Mouse (Mus musculus) gastrocnemius, postnatal 25 days (tissue): ENCODE results near the gene Ldlrad1. TPM values are rescaled to one million over a fixed set of nuclear protein-coding genes. Genes with fewer than 3 reads are reported as not detected.

ENCODE experiments used
- DNase-seq: peaks from one replicate; pipeline ENCODE4 v3.0.0; 2022
- total RNA-seq, 2 experiments: library from RNA; stranded (reverse); gene quantifications; 1 replicate in 1 of 2; 2 replicates in 1 of 2; pipeline ENCODE4 v1.2.3; 2021

Gene Ldlrad1
- total RNA-seq, 2 experiments from 2014 or later = not detected

DNA sequence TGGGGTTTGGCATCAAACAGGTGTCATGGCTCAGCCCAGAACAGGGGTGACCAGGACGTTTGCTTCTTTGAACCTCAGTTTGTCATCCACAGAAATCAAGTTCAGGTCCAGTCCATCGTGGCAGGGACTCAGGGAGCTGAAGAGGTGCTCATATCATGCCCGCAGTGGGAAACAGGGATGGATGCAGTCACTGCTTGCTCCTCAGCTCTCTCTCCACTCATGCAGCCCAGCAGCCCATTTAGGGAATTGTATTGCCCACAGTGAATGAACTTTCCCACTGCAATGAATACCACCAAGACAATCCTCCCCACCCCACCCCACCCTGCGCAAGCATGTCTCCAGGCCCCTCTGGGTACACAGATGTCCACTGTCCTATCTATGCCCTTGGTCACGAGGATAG lies 3.0 kb downstream of the Ldlrad1 start:
- no peak for DNase-seq

DNA sequence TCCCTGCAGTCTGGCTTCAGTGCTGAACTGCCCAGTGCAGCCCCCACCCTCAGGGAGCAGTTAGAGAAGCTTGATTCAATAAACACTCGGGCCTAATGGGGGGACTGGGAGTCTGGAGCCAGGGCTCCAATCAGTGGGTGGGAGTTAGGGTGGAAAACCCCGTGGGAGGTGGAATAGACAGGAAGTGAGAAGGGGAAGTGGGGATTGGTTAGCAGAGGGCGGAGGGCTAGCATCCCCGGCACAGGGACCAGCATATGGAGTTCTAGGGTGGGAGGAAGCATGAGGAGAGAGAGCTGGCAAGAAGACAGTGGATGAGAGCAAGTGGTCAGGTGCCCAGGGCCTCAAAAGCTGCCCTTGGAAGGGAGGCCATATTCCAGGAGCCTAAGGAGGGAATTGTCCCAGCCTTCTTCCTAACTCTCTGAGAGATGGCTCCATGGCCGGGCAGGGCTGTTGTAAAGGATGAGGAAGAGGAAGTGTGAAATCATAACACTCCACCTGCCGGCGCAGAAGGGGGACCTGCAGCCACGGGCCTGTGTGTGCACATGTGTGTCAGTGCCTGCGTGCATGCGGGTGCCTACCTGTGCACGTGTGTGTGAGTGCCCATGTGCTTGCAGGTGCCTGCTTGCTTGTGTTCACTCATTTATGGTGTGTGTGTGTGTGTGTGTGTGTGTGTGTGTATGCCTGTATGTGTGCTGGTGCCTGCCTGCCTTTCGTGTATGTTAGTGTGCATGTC lies 4.5 kb downstream of the Ldlrad1 start:
- DNase-seq = no peak

DNA sequence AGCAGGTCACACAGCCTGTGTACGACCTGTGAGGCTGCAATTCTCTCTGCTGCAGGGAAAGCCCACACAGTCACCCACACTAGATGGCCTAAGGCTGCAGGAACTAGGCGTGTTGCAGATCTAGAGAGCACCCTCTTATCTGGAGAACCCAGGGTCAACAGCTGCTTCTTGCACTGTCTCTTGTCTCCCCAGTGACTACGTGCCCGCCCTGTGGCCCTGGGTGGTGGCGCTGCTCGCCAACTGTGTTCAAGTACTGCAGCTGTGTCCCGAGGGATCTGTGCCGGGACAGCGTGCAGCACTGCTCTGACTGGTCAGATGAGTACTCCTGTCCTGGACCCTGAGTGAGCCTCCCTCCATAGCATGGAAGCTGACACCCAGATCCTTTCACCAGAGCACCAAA lies 8.6 kb downstream of the Ldlrad1 start:
- no peak for DNase-seq

DNA sequence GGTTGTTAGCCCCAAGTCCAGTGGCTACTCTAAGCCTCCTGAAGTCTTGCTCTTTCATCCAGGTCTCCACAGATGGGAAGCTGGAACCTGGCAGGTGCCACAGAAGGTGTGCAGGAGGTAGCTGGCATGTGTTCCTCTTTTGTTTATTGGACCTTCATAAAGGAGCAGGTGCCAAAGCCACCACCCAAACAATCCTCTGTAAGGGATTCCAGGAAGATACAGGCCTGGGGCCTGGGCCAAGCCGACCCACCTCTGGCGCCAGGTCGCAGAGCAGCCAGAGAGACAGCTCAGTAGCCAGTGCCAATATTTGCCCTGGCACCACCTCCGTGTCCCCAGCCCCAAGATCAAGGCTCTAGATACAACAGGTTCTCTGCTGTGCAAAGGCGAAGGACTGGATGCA lies 12.5 kb downstream of the Ldlrad1 start:
- DNase-seq = no peak

DNA sequence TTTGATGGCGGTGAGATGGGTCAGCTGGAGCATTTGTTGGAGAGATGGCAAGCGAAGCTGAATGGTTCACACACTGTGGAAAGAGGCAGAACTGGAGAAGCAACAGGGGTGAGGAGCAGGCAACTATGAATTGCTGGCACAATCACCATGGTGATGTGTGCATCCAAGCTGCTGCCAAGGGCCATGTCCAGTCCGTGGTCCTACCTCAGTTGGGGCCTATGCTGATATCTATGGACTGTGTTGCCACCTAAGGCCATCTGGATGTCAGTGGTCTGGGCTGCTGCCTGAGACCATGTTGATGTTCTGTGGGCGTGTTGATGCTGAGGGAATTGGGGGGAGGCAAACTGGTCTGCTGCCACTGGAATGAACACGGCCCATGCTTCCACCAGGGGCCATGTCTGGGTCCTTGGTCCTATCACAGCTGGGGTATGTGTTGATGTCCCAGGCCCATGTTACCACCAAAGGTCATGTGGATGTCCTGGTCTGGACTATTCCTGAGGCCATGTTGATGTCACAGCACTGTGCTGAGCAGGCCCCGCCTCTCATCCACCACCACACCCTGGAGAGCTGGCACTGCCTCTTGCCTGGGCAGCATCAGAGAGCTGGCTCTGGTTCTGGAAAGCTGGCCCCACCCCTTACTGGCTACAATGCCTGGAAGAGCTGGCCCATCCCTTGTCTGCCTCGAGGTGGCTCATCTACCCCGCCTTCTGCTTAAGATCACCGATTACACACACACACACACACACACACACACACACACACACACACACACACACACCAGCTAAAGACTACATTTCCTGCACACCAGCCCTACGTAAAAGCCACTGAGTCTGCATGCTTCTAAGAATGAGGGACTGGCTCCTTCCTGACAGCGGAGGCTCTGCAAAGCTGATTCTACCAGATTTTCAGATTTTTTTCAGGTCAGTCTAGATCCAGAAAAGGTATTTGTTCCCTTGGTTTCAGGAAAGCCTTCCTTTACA lies 14.5 kb downstream of the Ldlrad1 start:
- DNase-seq = peak; percentile 61

DNA sequence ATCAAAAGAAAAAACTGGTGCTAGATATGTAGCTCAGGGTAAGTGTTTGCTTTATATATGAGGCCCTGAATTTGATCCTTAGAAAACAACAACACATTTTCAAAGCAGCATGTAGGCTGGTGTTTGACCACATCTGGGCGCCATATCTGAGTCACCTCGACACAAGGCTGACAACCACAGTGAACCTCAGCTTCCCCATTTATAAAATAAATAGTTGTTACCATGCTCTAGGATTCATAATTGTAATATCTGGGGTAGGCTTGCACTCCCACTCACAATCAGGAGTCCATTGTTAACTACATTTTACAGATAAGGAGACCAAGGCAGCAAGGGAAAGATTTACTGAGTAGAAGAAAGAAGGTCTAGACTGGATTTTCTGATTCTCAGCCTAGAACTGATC lies 17.3 kb downstream of the Ldlrad1 start:
- no peak for DNase-seq

DNA sequence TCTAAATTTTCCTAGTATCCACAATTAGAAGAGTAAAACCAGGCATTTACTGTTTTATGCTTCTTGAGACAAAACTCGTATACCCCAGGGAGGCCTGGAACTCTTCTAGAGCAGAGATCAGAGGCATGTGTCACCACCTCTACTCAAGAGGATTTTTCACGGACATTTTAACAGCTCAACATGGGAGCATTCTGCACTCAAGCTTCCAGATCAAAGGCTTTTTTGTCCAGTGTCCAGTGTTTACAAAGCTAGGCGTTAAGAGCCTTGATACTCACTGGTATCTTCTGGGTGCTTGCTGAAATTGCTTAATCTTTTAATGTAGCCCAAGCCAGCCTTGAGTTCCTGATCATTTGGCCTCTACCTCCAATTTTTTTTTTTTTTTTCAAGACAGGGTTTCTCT lies 23.2 kb downstream of the Ldlrad1 start:
- DNase-seq = no peak

DNA sequence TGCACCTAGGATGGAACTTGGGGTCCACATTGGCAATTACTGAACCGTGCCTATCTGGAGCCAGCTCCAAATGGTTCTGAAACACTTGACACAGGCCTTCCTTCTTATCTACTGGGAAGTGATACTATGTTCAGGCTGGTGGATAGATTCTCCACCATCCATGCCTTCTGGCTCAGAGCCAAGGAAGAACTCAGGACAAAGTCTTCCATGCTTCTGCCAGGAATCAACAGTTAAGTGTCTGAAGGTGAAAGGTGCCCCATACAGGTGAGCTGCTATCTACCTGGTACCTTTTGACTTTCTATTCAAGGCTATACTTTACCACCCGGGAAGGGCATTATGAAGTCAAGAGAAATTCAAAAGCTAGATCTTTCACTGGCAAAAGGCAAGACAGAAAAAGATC lies 29.3 kb downstream of the Ldlrad1 start:
- DNase-seq = no peak

DNA sequence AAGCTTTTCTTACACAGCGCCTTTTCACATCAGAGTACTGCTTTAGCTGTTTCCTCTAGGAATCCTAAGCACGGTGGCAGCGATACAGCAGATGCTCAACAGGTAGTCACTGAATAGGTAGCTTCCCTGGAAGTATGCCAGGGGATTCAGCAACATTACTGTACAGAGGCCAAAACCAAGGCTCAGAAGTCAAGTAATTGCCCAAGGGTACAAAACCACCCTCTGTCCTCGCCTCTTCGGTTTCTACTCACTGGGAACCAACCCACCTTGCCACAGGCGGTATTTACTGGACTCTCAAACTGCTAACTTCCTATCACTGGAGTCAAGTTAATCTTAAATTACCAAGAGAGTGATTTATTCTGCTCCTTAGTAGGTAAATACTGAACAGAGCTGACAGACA lies 31.2 kb downstream of the Ldlrad1 start:
- DNase-seq = no peak

DNA sequence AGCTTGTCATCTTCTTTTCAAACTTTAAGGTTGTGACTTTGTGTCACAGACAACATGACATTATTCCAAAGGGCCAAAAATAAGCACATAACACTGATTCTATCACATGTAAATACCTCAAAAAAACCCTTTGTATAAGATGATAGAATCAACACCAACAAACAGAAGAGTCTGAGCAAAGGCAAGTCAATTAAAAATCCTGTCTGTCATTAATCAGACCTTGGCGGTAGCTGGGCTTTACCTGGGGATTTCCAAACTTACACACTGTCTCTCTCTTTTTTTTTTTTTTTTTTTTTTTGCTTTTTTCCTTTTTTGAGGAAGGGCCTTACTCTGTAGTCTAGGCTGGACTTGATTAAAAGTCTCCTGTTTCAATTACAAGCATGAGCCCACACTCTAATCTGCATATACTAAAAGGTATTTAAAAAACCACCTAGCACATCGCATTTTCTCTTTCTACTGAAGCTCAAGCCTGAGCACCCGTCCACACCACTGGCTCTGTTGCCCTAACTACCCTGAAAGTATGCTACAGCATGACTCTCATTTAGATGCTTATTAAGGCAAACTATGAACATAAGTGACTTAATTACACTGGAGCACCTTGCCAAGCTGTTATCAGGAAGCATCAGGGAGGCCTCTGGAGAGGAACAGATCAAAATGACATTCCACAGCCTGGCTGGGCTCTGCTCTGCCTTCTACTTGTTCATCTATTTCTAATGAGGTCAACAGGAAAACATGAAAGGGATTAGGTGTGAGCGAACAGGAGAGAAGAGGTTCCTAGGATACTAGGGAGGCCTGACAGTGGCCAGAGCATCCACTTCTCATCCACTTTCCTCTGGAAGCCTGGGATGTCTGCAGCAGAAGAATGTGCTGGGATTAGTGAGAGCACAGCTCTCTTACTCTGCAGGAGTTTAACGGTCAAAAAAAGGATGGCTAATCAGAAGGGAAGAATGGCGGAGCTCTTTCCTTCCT lies 34.7 kb downstream of the Ldlrad1 start:
- no peak for DNase-seq

DNA sequence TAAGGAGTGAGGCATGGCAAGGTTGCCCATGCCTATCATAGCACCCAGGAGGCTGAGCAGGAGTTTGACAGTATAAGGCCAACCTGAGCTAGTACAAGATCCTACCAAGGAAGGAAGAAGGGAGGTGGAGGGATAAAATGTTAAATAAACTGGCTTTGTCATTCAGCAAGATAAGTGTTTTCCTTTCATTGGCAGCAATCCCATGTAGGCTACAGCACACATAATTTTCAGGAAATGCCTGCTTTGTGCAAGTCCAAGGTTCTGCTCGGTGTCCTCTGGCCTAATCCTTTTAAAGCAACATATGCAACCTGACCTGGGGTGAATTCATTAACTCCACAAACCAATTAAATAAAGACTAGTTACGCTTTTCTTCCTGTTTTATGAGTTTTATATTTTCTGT lies 36.4 kb downstream of the Ldlrad1 start:
- DNase-seq = no peak

DNA sequence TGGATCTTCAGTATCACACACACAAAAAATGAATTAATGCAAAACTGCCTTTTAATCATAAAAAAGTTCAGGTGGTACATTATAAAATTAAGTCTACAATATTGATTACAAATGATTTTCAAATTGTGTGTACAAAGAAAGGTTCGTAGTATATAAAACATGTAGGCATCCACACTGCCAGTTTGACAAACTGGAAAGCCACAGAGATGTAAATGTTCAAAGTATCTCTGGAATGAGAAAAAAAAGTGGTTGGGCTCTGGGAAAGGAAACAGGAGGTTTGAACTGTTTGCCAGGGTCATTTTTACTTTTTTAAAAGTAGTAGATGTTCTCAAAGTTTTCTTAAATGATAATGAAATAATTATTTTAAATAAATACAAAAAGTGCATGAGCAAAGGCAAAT lies 37.1 kb downstream of the Ldlrad1 start:
- DNase-seq = no peak

DNA sequence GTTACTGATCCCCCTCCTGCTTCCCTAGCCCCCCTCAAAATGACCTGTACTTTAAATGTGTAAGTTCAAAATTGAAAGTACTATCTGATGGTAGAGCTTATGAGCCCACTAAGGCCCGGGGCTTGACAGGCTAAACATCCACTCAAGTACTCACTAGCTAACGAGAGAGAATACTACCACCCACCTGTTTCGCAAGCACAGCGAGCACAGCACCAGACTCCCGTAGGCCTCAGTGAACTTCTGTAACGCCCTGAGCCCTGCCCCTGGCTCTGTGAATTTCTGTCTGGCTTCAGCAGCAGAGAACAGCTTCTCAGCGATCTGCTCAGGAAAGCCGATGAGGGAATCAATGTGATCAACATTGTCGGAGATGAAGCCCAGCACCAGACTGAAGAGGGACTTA lies 38.1 kb downstream of the Ldlrad1 start:
- no peak for DNase-seq

DNA sequence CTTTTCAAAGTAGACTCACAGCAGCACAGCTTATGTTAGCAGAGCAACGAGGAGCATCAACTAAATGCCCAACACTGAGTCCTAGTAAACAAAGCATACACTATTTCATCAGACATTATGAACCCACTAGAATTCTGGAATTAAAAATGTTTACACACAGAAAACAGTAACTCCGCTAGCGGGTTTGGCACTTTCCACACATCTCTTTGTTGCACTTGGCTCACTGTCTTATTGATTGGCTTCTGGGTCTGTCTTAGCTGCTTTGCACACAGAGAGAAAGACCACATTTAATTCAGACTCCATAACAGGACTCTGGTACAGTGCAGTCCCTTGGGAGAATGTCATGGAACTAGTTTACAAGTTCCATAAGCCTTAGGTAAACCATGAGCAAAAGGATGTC lies 39.1 kb downstream of the Ldlrad1 start:
- DNase-seq = no peak

DNA sequence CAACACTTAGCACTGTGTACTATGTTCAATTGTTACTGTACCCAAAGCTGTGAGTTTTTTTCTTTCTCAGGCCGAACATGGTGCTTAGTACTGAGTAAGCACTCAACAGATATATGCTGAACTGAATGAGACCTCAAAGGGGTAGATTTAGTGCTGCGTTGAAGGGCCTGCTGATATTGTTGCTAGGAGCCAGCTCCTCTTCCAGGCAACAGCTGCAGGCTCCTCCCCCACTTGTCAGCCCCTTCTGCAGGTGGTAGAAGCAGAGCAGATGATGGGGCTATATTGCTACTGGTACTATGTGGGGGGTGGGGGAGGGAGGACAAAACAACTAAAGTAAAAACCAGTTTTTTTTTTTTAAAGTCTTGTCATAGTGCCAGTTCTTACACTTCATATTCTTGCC lies 40.5 kb downstream of the Ldlrad1 start:
- peak; percentile 26 for DNase-seq

DNA sequence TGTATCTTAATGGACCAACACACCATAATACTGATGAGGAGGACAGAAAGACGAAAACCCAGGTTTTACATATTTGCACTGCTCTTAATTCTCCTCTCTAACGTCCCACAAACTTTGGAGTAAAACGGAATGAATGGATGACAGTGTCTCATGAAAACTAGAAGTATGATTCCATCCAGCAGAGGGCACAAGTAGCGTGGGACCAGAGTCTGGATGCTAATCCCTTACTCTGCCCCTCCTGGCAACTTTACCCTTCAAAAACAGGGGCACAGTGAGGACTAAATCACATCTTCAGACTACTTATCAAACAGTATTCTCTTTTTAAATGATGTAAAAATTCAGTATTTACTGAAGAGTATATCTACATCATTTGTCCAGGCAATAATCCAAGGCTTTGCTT lies 41.5 kb downstream of the Ldlrad1 start:
- DNase-seq = no peak

DNA sequence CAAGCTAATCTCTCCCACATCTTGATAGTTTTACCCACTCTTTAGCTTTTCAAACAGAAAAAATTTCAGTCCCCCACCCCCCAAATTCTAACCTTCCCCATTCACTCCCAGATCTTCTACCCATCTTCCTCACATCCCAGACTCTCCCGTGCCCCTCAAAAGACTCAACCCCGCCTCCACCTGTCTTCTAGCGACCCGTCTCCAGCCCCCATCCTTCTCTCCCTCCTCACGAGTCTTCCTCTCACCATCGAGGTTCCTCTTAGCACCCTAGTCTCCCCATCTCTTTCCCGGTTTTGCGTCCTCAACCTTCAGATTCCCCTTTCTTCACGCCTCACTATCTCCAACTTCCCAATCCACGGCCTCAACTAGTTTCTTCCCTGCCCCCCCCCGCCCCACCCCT lies 43.5 kb downstream of the Ldlrad1 start:
- no peak for DNase-seq

DNA sequence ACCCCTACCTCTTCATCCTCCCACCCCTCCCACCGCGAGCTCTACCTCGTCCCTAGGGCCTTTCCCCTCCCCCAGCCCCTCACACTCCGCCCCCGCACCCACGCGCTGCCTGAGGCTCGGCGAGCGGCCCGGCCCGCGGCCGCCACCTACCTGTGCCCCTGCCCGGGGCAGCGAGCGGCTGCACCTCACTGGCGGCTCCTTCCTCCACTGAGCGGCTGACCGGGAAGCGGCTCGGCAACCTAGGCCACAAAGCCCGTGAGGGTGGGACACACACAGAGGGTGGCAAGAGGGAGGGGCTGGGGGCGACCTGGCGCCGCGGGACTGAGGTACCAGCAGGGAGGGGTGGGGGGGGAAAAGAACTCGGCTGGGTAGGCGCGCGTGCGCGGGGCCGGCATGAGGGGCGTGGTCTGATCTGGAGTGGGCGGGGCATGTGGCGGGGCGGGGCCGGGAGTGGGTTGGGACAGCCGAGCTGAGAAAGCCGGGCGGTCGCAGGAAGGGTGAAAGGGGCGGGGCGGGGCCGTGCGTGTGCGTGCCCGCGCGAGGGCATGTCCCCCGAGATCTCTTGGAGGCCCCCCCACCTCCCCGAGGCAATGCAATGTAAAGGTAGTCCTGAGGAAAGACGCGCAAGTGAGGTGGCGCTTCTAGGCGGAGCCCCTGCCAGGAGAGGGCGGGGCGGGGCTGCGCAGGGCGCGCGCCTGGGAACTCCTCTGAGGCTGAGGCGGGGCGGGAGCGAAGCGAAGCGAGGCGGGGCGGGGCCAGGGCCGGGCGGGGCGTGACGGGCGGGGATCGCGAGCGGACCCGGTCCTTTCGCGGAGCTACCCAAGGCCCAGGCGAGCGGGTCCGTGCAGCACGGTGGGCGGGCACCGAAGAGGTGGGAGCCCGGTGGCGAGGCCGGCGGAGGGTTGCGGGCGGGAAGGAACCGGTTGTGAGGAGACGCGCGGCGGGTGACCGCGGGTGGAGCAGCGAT lies 44.4 kb downstream of the Ldlrad1 start, which contains the start of the genes Lrrc42 and Hspb11:
TSS of gene Lrrc42 (minus strand) at position 408 of the 967 bp plus-strand sequence.
TSS of gene Hspb11 (plus strand) at position 469 of the 967 bp plus-strand sequence.
- DNase-seq = peak; percentile 95

DNA sequence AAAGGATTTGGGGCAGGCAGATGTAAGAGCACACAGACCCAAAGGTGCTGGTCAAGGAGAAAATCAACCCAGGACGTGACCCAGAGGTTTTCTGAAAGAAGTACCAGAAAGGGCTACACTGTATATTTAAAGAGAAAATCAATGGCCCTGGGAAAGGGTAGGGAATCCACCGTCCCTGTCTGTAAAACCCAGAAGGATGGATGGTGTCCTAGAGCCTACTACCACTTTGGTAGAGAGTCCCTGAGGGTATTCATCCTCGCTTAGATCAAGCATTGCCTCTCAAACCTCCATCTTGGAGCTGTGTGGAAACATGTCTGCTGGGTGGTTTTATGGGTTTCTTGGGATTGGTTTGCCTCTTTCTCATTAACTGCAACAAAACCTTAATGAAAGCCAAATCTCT lies 45.4 kb downstream of the Ldlrad1 start:
- no peak for DNase-seq

DNA sequence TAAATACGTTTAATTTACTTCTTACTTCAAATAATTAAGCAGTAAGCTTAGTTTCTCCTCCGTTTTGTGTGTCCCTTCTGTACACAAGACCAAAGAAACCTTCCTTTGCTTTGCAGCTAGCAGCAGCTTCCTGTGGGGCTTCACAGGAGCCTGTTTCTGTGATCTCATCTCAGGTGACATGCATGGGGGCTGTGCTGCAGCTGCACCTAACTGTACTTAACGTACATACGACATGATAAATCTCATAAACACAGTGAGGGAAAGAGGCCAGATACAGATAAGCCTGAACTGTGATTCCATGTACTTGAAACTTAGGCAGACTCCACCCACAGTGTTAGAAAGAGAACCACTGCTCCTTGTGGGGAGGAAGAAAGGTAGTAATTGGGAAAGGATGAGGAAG lies 51.0 kb downstream of the Ldlrad1 start:
- DNase-seq = no peak
